Mouse (Mus musculus): ENCODE measurements around the gene Zbtb21. TPM values are rescaled to one million over a fixed set of nuclear protein-coding genes. Genes with fewer than 3 reads are reported as not detected.

The Zbtb21 gene
- total RNA-seq, 2 experiments from 2014 or later, result 7.5 to 12.0 TPM

- ATAC-seq (replicated peaks; ENCODE audit: low FRiP score, low TSS enrichment, poor library complexity, severe bottlenecking), result no peak
These were observed 56.9 kb downstream of the Zbtb21 start for GRCm38 (mm10) chr16:97905449-97905991.

GRCm38 (mm10) chr16:97904035-97904434, 58.4 kb downstream of the Zbtb21 start:
- no peak for ATAC-seq (replicated peaks; ENCODE audit: low FRiP score, low TSS enrichment, poor library complexity, severe bottlenecking)

GRCm38 (mm10) chr16:97897346-97898024, 64.9 kb downstream of the Zbtb21 start:
- peak; percentile 54; the same call in 1 of the 2 replicates for ATAC-seq (replicated peaks; ENCODE audit: low FRiP score, low TSS enrichment, poor library complexity, severe bottlenecking)

Other genes with a start within 250 kb of the Zbtb21 start
- not detected in 2 replicates for gene Ripk4, start 198.8 kb downstream of the Zbtb21 start, total RNA-seq (2014; fragmentation: Nextera tagmentation)
- not detected in 2 replicates for gene Ripk4, start 198.8 kb downstream of the Zbtb21 start, total RNA-seq (2017)
- gene Prdm15, start 110.8 kb downstream of the Zbtb21 start, total RNA-seq (2014; fragmentation: Nextera tagmentation), result 28.6 and 37.8 TPM in 2 replicates
- gene Prdm15, start 110.8 kb downstream of the Zbtb21 start, total RNA-seq (2017), result 9.7 and 13.4 TPM in 2 replicates
- 10.0 and 19.5 TPM in 2 replicates for gene C2cd2, start within 50 bp of the Zbtb21 start, total RNA-seq (2014; fragmentation: Nextera tagmentation)
- 18.2 and 21.9 TPM in 2 replicates for gene C2cd2, start within 50 bp of the Zbtb21 start, total RNA-seq (2017)
- gene B230307C23Rik, start 34.7 kb upstream of the Zbtb21 start, total RNA-seq (2014; fragmentation: Nextera tagmentation), result 25.2 and 35.0 TPM in 2 replicates
- 79.4 and 105 TPM in 2 replicates for gene B230307C23Rik, start 34.7 kb upstream of the Zbtb21 start, total RNA-seq (2017)
- gene A630089N07Rik, start 119.8 kb upstream of the Zbtb21 start, total RNA-seq (2014; fragmentation: Nextera tagmentation), result 49.0 and 89.6 TPM in 2 replicates
- gene A630089N07Rik, start 119.8 kb upstream of the Zbtb21 start, total RNA-seq (2017), result 36.5 and 63.9 TPM in 2 replicates